Mouse (Mus musculus): ENCODE results near the gene Cyp27a1. TPM values are rescaled to one million over a fixed set of nuclear protein-coding genes. Genes with fewer than 3 reads are reported as not detected.

Gene Cyp27a1
- 1 to 10 TPM; 4.2 to 4.8 TPM for total RNA-seq (2021)
- long read RNA-seq, experiment 1, partial matches to known transcripts: 1 of 5 reads
- long read RNA-seq, experiment 1, other reads (novel, unspliced or antisense): 1 of 5 reads
- long read RNA-seq, experiment 2, partial matches to known transcripts: 2 of 8 reads
- long read RNA-seq, experiment 2, other reads (novel, unspliced or antisense): 5 of 8 reads

DNA sequence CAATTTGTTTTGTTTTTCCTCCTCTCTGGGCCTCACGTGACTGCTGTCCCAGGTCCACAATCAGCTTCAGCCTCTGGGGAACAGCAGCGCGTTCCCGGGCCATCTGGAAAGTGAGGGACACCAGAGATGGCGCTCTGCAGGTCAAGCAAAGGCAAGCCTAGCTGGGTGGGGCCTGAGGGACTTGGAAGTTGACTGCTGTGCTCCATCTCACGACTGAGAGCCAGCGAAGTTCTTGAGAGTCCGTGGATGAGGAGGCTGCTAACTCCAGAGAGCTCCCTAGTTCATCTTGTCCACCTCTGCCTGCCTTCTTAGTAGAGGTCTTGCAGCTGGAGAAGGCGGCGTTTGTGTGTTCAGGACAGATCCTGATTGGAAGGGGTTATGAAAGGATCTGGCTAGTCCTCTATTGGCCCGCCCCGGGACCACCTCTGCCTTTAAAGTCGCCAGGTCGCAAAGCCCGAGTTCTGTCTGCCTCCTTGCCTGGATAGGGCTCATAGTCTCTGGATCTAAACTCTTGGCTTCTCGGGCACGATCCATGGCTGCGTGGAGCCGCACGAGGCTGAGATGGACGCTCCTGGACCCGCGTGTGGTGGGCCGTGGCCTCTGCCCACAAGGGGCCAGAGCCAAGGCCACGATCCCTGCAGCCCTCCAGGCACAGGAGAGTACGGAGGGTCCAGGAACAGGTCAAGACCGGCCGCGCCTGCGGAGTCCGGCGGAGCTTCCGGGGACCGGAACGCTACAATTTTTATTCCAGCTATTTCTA is at the start of gene Cyp27a1:
Cyp27a1 (plus strand) TSS at position 476 of the 760 bp plus-strand sequence.
- peak; percentile 16 to 26 for DNase-seq (ENCODE audit: low spot score in 2 of 2)

DNA sequence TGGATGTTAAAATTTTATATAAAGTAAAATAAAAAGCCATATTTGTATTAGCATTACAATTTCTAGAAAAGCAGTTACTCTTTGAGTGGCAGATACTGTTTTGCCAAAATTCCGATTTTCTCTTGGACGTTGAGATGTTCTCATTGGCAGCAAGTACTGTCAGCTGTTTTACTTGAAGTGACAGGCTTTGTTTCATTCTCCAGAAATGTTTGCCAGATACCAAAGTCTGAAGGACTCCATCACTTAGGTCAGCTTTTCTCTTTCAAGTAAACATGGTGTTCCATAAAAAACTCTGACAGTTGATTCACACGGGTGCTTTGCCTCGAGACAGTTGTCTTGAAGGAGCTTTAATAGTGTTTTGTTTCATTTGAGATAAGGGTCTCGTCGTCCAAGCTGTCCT is 48.2 kb upstream of the Cyp27a1 start:
- no peak for DNase-seq (ENCODE audit: low spot score in 2 of 2)

DNA sequence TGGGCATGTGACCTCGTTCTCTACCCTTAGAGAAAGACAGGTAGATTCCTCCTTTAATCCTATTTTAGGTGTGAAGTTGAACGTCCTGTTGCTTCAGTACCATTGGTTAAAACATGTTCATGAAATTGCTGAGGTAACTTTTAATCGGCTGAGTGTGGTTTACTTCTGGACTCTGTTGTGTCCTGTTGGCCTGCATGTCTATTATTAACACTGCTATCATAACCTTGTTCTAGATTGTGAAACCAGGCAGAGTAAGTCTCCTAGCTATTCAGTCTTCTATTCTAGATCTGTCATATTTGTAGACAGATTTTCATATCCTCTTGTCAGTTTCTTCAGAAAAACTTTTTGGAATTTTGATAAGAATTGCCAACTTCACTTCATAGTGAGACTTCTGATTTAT is 45.0 kb upstream of the Cyp27a1 start:
- no peak for DNase-seq (ENCODE audit: low spot score in 2 of 2)

DNA sequence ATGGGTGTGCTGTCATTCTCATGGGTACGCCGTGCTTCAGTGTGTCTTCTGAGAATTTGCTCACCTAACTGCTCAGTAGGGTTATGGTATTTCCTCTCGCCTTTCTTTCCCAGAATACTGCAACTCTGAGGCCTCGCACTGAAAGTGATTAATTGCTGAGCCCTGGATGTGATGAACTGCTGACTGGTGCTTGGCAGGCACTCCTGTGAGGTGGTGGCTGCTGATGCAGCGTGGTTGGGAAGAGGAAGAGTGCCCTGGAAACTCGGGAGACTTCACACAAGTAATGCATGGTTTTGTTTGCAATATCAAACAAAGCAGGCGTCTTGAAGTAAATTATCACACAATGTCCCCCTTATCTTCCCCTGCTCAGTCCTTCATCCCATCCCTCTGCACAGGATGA is 40.6 kb upstream of the Cyp27a1 start:
- DNase-seq (ENCODE audit: low spot score in 2 of 2): no peak

DNA sequence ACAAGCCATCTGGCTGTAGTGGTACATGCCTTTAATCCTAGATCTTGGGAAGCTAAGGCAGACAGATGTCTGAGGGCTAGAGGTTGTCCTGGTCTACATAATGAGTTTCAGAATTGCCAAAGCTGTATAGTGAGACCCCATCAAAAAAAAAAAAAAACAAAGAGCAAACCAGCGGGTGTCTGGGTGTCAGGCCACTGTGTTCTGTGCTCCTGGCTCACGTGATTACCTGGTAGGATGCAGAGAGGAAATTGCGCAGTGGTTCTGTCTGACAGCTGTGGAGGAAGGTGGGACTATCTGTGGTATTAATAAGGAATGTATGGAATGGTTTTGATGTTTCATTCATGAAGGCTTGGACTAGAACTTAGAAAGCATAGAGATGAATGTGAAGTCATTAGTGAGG is 36.5 kb upstream of the Cyp27a1 start:
- DNase-seq (ENCODE audit: low spot score in 2 of 2): no peak

DNA sequence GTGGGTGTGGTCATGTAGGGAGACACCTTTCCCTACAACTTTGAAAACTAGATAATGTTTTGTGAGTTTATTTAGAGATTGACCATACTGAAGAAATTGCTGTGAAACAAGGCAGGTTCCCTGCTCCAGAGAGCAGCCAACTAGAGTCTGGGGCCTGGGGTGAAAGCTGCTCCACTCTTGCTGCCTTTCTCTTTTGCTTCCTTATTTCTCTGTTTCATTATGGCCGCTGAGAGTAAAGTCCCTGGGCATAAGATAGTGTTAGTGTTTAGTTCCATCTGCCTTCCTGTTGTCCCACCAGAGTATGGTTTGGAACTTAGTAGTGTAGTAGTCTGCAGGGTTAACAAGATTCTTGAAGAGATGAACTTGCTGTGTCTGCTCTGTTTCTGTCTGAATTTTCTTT is 35.5 kb upstream of the Cyp27a1 start:
- no peak for DNase-seq (ENCODE audit: low spot score in 2 of 2)

DNA sequence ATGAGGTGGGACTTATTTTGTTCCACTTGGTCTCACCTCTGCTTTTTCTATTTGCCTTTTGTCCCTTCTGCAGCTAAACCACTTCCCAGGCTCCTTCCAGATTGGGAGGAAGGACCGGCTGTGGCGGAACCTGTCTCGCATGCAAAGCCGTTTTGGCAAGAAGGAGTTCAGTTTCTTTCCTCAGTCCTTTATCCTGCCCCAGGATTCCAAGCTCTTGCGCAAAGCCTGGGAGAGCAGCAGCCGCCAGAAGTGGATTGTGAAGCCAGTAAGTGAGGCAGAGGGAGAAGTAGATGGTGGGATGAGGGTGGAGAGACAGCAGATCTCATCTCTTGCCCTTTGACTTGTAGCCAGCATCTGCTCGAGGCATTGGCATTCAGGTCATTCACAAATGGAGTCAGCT is 26.2 kb upstream of the Cyp27a1 start:
- DNase-seq (ENCODE audit: low spot score in 2 of 2): no peak

DNA sequence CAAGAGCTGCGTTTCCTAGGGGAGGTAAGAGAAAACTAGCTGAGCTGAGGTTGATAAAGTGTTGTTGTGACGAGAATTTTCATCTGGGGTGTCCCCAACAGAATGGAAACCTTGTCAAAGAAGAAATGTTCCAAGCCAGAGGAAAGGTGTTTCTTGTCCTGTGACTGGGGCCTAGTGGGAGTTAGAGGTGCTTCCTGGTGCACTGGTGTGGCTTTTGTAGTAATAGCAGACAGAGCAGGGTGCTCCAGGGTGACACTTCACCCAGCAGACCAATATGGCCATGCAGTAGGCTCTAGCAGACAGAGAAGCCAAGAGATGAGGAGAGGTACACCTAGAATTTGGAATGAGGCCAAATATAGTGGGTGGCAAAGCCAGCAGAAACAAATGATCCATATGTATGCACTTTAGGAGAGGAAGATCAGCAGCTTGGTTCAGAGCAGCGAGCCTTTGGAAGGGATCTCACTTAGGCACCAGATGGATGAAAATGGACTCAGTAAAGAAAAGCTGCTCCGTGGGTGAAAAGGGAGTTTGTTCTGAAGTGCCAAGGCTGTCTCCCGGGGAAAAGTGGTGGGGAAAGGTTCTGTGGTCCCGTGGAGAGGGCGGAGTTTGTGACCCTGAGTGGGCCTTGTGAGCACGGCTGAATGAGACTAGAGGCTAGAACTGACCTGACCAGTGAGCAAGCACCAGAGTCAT is 19.3 kb upstream of the Cyp27a1 start:
- DNase-seq (ENCODE audit: low spot score in 2 of 2): no peak

DNA sequence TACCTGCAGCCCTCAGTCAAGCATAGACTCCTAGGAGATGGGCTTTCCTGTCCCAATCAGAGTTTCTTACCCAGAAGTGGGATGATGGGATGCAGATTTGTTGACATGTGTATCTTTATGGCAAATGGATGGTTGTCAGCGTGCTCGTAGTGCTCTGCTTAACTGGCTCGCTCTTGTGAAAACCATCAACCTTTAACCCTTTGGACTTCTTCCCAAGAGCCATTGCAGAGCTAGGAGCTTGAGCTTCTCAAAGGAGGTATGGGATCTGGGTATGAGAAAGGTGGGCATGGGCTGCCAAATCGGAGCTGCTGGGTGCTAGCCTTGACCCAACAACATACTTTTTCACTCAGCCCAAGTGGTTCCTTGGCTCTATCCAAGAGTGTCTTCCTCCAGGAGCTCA is 17.5 kb upstream of the Cyp27a1 start:
- DNase-seq (ENCODE audit: low spot score in 2 of 2): no peak

DNA sequence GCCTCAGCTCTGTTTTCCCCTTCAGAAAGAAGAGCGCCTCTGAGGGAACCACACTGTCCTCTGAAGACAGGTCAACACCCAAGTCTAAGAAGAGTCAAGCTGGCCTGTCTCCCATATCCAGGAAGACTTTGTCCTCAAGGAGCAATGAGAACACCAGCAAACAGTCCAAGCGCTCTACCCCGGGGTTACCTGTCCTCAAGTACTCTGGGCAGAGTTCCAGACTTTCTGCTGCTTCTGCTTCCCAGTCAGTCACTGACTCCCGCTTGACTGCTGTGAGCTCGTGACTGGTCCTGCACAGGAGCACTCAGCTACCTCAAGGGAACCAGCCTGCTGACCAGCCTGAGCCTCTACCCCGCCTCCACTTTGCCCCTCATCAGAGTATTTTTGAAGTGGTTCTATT is 16.0 kb upstream of the Cyp27a1 start:
- DNase-seq (ENCODE audit: low spot score in 2 of 2): no peak

DNA sequence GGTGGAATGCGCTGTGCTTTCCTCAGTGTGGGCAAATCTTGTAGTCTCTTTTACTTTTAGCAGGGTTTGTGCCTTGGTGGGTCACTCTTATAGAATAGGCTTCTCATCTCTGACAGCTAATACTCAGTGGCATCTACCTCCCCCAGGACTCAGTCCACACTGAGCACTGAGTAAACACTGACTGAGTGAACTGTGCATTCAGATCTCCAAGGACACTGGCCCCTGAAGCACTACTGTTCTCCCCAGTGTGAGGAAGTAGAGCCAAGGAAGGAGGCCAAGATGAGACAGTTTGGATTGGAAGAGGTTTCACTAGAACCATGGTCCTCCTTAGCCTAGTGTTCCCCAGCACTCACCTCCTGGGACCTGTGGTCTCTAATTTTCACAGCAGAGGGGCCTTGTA is 15.0 kb upstream of the Cyp27a1 start:
- DNase-seq (ENCODE audit: low spot score in 2 of 2): no peak

DNA sequence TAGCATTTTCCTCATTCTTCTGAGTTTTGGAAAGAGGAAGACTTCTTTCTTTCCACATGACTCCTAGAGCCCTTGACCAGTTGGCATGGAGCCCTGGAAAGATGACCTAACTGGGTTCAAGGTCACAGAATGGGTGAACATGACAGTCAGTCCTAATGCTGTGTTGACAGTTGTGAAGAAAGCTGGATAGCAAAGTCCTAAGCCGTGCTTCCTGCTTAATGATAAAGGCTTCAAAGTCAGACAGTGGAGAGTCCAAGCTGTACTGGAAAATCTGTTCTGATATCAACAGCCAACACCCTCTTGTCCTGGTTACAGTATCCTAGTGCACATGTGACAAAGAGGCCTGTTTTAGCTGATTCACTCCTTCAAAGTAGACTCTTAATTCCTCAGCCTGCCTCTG is 14.6 kb upstream of the Cyp27a1 start:
- DNase-seq (ENCODE audit: low spot score in 2 of 2): no peak

DNA sequence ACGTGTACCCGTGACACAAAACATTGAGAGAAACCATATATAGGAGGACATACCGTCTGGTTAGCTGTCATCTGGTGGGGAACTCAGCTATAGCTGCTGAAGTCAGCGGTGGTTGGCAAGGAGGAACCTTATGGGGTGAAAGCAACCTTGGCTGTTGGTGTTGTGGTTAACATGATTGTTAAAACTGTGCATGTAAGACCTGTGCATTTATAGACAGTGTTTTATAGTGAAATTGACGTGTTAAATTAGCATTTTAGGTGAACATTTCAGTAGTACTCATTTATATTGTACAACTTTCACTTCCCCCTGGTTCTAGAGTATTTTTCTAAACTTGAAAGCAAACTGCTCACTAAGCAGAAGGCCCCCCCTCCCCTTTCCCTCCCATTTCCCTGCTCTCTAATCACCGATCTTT is 11.2 kb upstream of the Cyp27a1 start:
- no peak for DNase-seq (ENCODE audit: low spot score in 2 of 2)

DNA sequence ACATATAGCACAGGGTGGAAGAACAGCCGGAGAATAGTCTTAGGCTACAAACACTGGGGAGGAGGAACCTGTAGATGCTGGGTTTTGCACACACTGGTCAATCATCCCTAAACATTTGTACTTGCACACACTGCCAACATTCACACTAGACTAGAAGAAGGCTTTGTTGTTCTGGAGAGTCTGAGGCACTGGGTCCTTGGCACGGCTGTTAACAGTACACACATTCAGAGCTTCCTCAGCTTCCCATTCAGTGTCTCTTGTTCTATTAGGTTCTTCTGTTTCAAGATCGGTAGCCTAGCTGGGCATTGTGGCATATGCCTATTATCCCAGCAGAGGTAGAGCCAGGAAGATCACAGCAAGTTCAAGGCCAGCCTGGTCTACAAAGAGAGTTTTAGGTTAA is 9.2 kb upstream of the Cyp27a1 start:
- no peak for DNase-seq (ENCODE audit: low spot score in 2 of 2)

DNA sequence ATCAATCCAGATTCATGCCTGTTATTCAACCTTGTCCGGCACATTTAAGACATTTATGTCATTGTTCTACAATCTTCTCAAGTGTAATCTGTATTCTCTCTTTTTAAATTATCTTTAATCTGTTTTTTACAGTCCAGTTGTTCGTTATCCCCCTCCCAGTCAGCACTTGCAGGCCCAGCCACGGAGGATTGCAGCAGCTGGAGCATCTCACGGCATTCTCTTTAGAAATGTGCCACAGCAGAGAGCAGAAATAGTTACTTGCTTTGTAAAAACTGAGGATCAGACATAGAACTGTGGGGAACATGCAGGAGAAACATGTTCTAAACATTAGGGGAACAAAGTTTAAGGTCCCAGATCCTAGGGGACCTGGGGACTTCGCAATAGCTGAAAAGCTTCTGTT is 8.4 kb upstream of the Cyp27a1 start:
- DNase-seq (ENCODE audit: low spot score in 2 of 2): no peak

DNA sequence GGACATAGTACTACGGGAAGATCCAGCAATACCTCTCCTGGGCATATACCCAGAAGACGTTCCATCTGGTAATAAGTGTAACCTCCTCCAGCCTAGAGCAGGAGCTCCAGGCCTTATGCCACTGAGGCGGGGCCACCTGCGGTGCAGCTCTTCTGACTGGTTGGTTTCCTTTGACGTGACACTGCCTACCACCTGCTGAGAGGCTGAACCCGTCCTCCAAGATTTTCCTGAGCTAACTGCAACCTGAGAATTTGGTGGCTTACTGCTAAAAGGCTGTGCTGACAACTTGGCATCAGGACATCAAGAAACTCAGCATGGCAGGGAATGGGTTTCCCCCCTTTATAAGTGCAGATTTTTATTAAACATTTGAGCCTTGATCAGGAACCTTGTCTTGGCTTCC is 3.8 kb upstream of the Cyp27a1 start:
- no peak for DNase-seq (ENCODE audit: low spot score in 2 of 2)

DNA sequence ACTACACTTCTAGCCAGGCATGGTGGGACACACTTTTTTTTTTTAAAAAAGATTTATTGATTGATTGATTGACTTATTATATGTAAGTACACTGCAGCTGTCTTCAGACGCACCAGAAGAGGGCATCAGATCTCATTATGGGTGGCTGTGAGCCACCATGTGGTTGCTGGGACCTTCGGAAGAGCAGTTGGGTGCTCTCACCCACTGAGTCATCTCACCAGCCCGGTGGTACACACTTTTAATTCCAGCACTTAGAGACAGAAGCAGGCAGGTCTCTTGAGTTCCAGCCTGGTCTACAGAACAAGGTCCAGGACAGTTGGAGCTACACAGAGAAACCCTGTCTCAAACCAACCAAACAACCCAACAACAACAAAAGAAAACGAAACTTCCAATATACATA is 1.3 kb upstream of the Cyp27a1 start:
- DNase-seq (ENCODE audit: low spot score in 2 of 2): no peak

DNA sequence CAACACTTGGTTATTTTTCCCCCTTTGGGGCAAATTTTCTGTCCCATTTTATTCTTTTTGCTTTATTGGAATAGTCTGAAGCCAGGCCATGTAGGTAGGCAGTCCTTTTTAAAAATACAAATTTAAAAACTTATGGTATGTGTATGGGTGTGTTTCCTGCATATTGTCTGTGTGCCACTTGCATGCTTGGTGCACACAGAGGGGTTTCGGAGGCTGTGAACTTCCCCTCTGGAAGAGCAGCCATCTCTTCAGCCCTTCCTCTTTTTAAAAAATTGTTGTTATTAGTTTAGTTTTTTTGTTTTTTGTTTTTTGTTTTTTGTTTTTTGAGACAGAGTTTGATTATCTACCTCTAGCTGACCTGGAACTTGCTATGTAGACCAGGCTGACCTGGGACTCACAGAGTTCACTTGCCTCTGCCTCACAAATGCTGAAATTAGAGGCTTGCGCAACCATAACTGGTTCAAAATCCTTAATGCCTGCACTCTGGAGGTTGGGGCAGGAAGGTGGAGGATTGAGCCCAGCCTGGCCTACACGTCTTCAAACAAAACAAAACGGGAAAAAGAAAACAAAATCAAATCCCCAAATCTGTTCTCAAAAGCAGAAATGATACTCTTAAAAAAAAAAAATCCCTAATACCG is 794 bp upstream of the Cyp27a1 start:
- no peak for DNase-seq (ENCODE audit: low spot score in 2 of 2)

DNA sequence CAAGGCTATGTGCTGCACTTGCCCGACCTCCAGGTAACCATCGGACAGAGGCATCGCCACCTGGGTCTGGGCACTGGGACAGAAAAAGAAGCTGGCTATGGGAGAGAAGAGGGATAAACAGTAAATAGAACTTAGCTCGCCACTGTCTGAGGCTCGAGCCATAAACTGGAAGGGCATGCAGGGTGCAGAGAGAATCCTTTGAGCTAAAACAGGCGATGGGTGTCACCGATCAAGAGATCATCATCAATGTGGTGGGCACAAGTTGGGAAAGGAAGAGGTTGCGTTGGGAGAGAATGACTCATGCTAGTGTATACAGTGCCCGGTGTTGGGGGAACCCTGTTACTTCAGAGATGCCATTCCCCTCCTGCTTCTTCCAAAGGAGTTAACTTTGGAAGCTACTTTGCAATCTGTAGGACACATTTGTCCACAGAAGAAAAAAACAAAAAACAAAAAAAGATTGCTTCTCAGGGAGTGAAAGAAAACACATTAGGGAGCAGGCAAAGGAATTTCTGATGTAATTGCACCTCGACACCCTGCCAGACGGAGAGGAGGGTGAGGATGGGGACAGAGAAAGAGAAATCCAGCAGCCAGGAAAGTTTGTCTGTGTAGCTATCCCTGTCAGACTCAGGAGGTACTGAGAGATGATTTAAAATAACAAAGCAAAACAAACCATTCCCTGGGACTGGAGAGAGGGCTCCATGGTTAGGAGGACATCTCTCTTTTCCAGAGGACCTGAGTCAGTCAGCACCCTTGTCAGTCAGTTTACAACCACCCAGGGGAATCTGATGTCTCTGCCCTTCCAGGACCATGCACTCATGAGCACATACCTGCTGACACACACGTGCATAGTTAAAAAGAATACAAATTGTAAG is 721 bp downstream of the Cyp27a1 start:
- no peak for DNase-seq (ENCODE audit: low spot score in 2 of 2)

DNA sequence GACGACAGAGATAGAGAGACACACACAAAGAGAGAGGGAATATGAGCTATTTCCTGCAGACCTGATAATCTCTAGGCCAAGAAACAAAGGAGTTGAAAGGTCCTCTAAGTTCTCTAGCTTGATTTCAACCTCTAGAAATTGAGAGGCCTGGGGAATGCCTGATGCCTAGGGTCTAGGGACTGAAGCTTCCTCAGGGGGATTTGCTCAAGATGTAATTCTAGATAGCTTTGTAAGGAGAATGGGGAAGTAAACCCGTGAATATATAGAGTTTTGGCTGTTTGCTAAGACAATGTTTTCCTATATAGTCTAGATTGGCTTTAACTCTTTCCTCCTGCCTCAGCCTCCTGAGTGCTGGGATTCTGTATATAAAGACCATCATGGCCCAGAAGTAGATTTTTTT is 1.6 kb downstream of the Cyp27a1 start:
- DNase-seq (ENCODE audit: low spot score in 2 of 2): no peak

DNA sequence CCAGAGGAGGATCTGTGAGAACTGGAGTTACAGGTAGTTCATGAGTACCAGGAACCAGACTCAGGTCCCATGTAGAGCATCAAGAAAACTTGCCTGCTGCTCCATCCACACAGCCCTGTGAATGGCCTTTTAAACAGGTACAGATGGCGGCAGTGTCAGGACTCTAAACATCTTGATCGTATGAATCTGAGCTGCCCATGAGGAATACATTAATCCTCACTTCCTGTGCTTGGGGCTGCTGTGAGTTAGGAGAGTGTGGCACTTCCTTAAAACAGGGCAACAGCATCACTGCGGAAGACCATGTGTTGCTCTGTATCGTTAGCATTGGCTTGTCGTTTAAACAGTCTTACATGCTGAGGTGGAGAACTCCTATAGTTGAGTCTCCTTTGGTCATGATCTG is 2.1 kb downstream of the Cyp27a1 start:
- no peak for DNase-seq (ENCODE audit: low spot score in 2 of 2)

Data from left cerebral cortex, adult 18-20 months (tissue).